Mouse (Mus musculus) cortical plate, adult 2 months (tissue): Measurements from ENCODE around the gene Fam129b.

Source experiments
- CTCF ChIP-seq: fragments of 200-500 bp; IDR thresholded peaks from 2 replicates; pipeline ENCODE4 v1.5.1; 2011; ENCODE audit warnings: mild to moderate bottlenecking, control low read depth, low read length; ENCODE audit not compliant: insufficient read depth; ENCODE audit errors: extremely low read depth
- POLR2A ChIP-seq: fragments of 200-500 bp; IDR thresholded peaks from 2 replicates; pipeline ENCODE4 v1.6.1; 2011; ENCODE audit warnings: mild to moderate bottlenecking, low read length, control low read depth; ENCODE audit not compliant: insufficient read depth; ENCODE audit errors: extremely low read depth

DNA sequence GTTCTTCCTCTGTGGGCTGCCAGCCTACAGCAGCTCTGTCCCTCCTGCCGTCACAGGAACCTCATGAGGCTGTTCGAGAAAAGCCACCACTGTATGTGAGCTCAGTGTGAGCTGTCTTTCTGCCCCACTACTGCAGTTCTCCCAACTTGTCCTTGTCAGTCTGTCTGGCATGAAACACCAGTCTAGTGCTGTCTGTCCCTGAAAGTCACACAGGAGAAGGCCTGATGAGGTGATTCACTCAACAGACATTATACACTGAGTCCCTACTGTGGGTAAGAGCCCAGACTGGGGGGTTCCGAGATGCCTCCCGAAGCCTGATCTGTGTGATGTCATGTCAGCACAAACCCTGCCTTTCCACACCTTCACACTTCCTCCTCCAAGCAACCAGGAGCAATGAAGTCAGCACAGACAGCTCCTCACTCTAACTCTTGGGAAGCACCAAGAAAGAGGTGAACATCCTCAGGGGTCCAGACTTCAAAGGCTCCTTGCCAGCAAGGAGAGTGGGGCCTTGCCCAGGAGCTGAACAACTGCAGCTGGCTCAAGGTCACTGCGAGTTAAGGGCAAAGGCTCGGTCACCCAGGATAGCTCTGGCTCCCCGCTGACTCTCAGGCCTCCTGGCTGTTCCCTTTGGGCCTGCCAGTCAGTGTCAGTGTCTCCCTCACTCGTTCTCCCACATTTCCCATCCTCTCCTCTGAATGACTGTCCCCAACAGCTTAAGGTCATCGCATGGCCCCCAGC is 37.6 kb upstream of the Fam129b start:
- 0 out of 2 replicates have a peak, but pooled peaks have one; percentile 12 for TF ChIP-seq POLR2A
- no peak for TF ChIP-seq CTCF
